Mouse (Mus musculus): ENCODE results near the gene Asf1b. TPM values are rescaled to one million over a fixed set of nuclear protein-coding genes. Genes with fewer than 3 reads are reported as not detected.
"Not testable (repeated sequence)": the region's sequence is repeated elsewhere in the genome, so short reads cannot be mapped to it uniquely, and the experiment has no call there.

Gene Asf1b
- total RNA-seq, 2 experiments from 2014 or later = 0.39 to 0.48 TPM

DNA sequence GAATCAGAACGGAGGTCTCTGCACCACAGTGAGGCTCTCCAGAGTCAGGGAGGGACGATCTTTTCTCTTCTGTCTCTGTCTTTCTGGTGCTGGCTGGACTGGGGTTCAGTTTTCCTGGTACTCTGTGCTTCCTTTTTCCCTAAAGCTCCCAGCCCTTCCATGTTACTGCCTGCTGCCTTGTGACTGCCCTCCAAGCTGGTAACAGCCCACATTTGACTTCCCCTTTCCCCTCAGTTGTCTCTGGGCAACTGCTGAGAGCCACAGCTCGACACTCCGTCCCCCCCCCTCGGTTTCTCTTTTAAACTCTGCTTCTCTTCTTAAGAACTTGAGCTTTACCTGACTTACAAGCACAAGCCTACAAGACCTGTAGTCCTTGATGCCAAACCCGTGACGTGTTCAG is 33.9 kb downstream of the Asf1b start:
- no peak for DNase-seq (ENCODE audit: low spot score in 2 of 2)
- intact Hi-C loops (cut with DNase I) = no loop called here

DNA sequence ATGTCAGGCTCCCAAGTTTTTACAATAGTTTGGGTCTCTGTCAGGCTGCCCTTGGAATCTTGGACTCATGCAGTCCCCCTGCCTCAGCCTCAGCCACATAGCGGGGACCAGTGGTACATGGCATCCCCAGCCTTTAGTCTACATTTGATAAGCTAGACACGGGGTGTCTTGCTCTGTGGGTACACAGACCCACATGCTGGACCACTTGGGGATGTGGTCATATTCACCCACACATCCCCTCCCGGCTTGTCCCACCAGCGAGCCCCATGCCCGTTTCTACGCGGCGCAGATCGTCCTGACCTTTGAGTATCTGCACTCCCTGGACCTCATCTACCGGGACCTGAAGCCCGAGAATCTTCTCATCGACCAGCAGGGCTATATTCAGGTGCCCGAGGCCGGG is 34.9 kb downstream of the Asf1b start:
- intact Hi-C loops (cut with DNase I) = no loop called here
- DNase-seq (ENCODE audit: low spot score in 2 of 2) = no peak

DNA sequence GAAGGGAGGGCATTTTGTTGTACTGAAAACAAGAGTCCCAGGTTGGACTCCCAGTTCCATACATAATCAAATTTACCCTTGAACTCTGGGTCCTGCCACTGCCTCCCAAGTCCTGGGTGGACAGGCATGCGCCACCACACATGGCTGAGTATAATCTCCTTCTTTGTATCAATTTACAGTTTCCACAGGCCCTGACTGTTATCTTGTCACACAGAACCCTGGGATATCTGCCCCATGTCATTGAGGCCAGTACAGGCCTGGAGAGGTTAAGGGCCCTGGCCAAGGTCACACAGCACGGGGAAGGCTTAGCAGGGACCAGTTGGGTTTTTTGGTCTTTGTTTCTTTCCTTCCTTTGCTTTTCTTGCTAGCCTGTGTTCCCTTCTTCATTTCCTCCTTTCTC is 37.2 kb downstream of the Asf1b start:
- DNase-seq (ENCODE audit: low spot score in 2 of 2) = no peak
- intact Hi-C loops (cut with DNase I) = loop anchor here (2.0 kb wide), 1 partner anchor 20 kb away; the partner anchor contains the start of gene Prkaca

DNA sequence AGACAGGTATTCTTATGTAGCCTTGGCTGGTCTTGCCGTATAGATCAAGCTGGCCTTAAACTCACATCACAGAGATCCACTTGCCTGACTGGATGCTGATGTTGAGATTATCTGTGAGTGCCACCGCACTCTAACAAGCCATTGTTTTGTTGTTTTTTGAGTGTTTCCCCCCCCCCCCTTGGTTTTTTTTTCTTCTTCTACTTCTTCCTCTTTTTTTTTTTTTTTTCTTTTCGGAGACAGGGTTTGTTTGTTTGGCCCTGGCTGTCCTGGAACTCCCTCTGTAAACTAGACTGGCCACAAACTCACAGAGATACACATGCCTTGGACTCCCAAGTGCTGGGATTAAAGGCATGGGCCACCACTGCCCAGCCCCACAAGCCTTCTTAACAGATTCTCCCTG is 38.7 kb downstream of the Asf1b start:
- no peak for DNase-seq (ENCODE audit: low spot score in 2 of 2)
- intact Hi-C loops (cut with DNase I) = no loop called here

DNA sequence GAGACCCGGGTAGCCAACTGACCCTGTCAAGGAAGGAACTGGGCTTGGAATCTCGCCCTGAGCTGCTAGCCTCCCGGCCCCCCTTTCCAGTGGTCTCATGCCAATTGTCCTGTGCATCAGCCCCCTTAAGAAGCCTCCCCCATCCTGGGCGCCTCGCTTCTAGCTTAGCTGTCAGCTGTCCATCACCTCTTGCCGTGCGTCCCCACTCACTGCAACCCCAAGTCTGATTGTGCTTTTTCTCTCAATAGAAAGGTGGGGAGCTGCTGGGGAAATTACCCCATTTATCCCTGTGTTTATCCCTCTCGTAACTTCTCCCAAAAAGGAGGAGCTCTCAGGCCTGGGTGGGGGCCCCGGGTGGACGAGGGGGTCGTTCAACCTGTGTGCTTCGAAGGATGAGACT is 40.7 kb downstream of the Asf1b start:
- DNase-seq (ENCODE audit: low spot score in 2 of 2) = no peak
- intact Hi-C loops (cut with DNase I) = loop anchor here (5.0 kb wide), 1 partner anchor 94 kb away; the partner anchor contains the start of gene Adgrl1

DNA sequence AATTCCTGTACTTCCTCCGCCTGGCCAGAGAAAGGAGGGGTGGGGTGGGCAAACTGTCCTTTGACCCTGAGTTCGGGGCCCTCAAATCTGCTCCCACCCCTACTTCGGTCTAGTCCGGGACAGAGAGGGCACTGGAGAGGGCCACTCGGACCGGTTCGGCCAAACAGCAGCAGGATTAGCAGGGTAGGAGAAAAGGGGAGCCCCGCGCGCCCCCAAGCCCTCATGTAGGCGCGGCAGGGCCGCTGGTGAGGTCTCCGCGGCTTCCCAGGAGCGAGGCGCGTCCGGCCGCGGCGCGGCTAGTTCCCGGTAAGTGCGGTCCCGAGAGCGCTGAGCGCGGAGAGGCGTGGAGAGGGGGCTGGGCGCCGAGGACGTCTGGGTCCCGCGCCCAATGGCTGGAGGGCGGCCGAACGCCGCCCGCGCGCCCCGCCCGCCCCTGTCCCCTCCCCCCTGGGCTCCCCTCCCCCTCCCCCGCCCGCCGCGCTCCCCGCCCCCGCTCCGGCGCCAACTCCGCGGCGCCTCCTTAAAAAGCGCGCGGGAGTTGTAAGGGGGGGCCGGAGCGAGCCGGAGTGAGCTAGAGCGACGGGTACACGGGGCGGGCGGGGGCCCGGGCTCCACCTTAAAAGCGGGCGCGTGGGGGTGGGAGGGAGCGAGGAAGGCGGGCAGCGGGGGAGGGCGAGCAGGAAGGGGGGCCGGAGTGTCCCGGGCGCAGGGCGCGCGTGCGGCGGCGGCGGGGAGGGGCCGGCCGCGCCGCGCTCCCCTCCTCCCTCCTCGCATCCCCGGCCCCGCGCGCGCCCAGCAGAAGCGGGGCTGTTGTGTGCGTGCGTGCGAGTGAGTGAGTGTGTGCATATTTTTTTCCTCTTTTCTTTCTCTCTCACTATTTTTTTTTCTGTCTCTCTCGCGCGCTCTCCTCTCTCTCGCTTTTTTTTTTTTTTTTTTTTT is 41.5 kb downstream of the Asf1b start:
- intact Hi-C loops (cut with DNase I) = loop anchor here (5.0 kb wide), 1 partner anchor 95 kb away; the partner anchor contains the start of gene Adgrl1
- DNase-seq (ENCODE audit: low spot score in 2 of 2) = peak; percentile 75 to 79

DNA sequence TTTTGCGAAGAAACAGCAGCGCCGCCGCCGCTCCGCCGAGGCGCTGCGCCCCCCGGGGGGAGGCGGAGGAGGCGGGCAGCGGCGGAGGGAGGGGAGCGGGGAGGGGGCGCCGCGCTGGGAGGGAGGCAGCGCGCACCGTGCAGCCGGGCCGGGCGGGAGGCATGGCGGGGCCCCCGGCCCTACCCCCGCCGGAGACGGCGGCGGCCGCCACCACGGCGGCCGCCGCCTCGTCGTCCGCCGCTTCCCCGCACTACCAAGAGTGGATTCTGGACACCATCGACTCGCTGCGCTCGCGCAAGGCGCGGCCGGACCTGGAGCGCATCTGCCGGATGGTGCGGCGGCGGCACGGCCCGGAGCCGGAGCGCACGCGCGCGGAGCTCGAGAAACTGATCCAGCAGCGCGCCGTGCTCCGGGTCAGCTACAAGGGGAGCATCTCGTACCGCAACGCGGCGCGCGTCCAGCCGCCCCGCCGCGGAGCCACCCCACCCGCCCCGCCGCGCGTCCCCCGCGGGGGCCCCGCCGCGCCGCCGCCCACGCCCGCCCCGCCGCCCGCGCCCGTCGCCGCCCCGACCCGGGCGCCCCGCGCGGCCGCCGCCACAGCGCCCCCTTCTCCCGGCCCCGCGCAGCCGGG is 42.3 kb downstream of the Asf1b start, which contains the start of gene Samd1:
Gene Samd1 (plus strand): TSS at position 162 of the 631 bp plus-strand sequence.
- peak; percentile 62 to 68 for DNase-seq (ENCODE audit: low spot score in 2 of 2)
- intact Hi-C loops (cut with DNase I) = loop anchor here (5.0 kb wide), 1 partner anchor 95 kb away; the partner anchor contains the start of gene Adgrl1

DNA sequence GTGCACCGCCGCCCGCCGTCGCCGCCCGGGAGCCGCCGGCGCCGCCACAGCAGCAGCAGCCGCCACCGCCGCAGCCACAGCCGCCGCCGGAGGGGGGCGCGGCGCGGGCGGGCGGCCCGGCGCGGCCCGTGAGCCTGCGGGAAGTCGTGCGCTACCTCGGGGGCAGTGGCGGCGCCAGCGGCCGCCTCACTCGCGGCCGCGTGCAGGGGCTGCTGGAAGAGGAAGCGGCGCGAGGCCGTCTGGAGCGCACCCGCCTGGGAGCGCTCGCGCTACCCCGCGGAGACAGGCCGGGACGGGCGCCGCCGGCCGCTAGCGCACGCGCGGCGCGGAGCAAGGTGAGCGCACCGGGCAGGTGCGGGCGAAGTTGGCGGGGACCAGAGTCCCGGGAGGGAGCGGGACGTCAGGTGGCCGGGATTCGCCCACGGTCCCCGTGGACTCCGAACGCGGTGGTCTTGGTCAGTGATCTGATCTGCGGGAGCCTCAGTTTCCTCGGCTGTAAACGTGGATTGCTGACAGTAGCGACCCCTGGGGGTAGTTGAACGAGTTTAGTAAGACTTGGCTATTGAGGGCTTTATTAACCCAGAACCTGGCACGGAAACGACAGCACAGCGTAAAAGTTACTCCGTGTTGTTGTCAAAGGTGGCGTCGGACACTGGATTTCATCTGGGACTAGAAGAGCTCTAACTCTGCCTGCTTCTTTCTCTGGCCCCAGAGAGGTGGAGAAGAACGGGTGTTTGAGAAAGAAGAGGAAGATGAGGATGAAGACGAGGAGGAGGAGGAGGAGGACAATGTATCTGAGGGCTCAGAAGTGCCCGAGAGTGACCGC is 43.1 kb downstream of the Asf1b start:
- intact Hi-C loops (cut with DNase I) = loop anchor here (5.0 kb wide), 1 partner anchor 96 kb away; the partner anchor contains the start of gene Adgrl1

DNA sequence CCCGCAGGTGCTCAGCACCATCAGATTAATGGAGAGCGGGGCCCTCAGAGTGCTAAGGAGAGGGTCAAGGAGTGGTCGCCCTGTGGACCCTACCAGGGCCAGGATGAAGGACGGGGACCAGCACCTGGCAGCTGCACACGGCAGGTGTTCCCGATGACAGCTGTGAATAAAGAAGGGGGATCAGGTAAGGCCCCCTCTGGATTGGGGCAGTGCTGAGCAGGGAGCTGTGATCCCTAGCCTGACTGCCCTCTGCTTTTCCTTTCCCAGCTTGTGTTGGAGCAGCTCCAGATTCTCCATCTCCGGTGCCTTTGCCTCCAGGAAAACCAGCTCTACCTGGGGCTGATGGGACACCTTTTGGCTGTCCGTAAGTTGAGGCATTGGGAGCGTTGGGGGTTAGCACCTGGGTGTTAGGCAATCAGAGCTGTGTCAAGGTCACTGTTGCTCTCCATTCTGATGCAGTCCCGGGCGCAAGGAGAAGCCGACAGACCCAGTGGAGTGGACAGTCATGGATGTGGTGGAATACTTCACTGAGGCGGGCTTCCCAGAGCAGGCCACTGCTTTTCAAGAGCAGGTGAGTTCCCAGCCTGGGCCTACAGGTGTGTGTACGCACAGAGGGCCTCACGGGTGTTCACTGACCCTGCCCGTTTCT is 43.9 kb downstream of the Asf1b start:
- no peak for DNase-seq (ENCODE audit: low spot score in 2 of 2)
- intact Hi-C loops (cut with DNase I) = loop anchor here (5.0 kb wide), 1 partner anchor 97 kb away; the partner anchor contains the start of gene Adgrl1

More for the DNA sequence above, 43.1 kb downstream of the Asf1b start:
- DNase-seq (ENCODE audit: low spot score in 2 of 2) = peak; percentile 64 to 65

DNA sequence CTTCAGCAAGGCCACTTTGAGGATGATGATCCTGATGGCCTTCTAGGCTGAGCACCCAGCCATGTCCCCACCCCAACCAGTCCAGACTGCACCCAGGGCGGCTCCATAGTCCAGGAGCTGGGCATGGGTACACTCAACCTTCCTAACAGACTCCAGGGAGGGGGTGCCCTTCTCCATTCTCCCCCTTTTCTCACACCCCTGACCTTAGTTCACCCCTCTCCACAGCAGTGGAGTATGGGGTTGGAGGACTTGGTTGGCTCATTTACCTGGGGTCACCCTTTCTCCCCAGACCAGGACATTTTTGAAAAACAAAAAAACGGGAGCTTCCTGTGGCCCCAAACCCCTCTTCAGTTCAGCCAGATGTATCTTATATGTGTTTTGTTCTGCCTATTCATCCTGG is 44.5 kb downstream of the Asf1b start:
- intact Hi-C loops (cut with DNase I) = loop anchor here (5.0 kb wide), 1 partner anchor 98 kb away; the partner anchor contains the start of gene Adgrl1
- no peak for DNase-seq (ENCODE audit: low spot score in 2 of 2)

DNA sequence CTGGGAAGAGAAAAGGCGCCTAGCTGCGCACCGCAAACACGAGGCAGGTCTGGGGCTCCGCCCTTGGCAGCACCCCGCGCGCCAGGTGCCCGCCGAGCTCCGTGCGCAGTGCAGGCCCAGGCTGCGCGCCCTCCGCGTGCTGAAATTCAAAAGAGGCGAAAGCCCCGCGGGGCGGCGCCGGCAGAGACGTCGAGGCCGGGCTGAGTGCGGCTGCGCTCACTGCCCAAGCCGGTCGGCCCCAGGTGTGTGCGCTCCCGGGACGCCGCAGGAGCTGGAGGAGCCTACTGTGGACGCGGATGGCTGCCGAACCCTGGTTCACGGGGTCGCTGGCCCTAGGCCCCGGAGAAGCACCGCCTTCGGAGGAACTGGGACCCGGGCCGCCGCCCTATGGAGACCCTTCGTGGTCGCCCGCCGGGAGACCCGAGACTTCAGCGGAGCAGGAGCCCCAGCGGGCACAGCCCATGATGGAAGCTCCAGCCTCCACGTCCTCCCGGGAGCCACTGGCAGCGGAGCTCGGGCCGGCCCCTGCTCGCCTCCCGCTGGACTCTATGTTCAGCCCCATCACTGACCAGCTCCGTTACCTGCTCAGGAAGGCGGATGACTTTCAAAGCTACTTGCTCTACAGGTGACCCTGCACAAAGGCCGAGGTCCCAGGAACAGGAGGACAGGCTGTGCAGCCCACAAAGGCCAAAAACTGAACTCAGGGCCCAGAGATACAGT is 46.1 kb downstream of the Asf1b start, which contains the start of gene 1700067K01Rik:
Gene 1700067K01Rik (plus strand): TSS at position 222 of the 720 bp plus-strand sequence.
- no peak for DNase-seq (ENCODE audit: low spot score in 2 of 2)
- intact Hi-C loops (cut with DNase I) = no loop called here

DNA sequence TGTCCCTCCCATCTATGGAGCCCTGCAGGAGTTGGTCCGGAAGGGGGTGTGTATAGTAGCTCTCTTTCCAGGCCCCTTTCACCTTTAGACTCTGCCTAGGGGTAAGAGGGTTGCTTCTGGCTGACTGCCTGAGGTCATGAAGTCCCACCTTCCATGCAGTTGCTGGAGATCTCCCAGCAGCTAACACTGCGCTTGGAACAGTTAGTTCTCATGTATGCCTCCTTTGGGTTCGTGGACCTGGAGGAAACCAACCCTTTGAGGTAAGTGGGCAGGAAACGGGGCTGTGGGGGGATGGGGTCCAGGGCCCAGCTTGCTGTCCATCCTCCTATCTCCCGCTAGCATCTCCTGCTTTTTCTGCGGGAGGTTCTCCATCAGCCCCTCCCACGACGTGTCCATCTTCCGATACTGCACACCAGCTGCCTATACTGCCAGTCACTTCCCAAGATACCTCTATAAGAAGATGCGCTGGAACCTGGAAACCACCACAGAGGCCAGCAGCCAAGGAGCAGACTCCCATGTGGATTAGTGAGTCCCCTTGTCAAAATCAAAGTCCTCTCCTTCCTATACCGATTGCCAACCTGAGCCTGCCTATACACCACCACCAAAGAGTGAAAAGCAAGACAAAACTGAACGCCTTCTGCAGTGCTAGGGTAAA is 47.8 kb downstream of the Asf1b start:
- no peak for DNase-seq (ENCODE audit: low spot score in 2 of 2)
- intact Hi-C loops (cut with DNase I) = no loop called here

DNA sequence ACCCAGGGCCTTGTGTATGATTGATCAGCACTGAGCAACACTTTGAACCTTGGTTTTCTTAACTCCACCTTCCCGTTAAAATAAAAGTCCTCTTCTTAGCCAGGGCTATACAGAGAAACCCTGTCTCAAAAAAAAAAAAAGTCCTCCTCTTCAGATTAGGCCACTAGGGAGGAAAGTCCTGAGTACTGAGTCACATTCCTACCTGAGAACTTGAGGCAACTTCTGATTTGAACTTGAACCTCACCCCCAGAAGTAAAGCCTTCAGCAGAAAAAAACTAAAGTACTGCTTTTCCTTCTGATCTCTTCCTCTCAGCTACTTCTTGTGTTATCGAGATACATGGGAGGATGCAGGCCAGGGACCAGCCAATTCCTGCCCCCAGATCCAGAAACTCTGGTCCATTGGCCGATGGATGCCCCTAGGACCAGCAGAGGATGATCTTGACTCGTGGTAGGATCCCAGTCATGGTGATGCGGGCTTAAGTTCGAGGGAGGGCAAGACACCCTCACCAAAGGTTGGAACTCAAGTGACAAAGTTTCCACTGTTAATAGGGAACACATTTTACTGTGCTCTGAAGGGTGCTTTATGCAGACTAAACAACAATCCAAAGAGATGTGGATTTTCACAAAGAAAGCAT is 48.4 kb downstream of the Asf1b start:
- intact Hi-C loops (cut with DNase I) = no loop called here
- no peak for DNase-seq (ENCODE audit: low spot score in 2 of 2)

DNA sequence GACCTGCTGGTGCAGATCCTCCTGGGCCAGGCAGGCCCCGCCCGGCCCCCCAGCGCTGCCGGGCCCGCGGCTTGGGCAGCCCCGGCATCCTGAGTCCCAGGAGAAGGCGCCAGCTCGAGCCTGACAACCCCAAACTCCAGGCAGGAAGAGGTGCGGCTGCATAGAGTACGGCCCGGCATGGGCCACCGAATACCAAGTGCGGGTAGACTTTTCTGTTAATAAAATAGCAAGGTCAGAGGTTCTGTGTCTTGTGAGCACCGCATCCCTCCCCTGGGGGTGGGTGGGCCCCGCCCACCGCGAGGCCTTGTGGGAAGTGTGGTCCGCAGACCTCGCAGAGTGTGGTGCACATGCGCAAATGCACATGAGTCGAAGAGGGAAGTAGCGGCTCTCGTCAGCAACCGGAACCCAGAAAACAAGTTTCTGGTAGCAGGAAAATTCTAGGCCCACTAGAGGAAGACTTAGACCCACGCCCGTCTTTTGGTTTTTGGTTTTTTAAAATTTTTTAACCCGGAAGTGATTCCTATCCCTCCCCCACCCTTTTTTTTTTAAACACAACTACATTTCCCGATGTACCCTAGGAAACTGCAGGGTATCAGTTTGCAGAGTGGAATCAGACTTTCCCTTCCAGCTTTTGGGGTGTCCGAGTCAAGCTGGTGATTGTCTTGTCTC is 49.4 kb downstream of the Asf1b start:
- peak; percentile 92 to 93 for DNase-seq (ENCODE audit: low spot score in 2 of 2)
- intact Hi-C loops (cut with DNase I) = no loop called here

DNA sequence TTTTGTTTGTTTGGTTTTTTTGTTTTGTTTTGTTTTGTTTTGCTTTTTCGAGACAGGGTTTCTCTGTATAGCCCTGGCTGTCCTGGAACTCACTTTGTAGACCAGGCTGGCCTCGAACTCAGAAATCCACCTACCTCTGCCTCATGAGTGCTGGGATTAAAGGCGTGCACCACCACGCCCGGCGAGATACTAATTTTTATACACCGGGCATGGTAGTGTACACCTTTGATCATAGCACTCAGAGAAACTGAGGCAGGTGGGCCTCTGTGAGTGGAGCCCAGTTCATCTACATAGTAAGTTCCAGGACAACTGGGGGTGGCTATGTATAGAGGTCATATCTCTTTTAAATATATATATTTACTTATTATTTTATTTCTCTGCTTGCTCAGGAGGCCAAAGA is 50.2 kb downstream of the Asf1b start:
- DNase-seq (ENCODE audit: low spot score in 2 of 2); intact Hi-C loops (cut with DNase I): not testable (repeated sequence)

DNA sequence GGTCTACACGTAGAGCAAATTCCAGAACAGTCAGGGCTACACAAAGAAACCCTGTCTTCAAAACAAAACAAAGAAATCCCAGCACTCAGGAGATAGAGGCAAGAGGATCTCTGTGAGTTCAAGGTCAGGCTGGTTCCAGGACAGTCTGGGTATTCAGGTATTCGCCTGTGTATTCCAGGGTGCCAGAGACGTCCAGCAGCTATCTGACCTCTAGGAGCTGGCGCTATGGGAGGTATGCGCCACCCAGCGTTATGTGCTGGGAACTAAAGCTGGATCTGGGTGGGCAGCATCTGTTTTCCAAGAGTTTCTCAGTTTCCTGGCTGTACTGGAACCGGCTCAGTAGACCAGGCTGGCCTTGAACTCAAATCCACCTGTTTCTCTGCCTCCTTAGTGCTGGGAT is 53.1 kb downstream of the Asf1b start:
- intact Hi-C loops (cut with DNase I) = no loop called here
- DNase-seq (ENCODE audit: low spot score in 2 of 2) = no peak

DNA sequence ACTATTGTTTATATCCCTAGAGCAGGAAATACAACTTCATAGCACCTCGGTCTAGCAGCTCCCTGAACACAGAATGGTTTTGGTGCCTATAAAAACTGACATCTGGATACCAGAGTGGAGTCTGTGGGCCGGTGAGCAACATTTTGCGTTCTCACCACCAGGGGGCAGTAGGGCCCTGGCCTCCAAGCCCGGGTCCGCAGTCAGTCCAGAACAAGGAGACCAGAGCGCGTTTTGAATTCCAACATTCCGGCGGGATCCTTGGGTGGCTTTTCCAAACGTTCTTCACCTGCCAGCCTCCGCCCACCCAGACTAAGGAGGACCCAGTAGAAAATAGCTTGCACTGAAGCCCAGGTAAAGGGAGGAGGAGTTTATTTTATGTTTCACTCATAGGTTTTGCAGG is 54.6 kb downstream of the Asf1b start:
- peak; percentile 83 to 84 for DNase-seq (ENCODE audit: low spot score in 2 of 2)
- intact Hi-C loops (cut with DNase I) = loop anchor here (5.0 kb wide), 1 partner anchor 57 kb away; the partner anchor contains the start of genes Gm10643 and Rfx1
